Mouse (Mus musculus) ovary, postnatal 36 days (tissue): Measurements from ENCODE around the gene Mgat3.
A peak's percentile ranks its signal among the peaks of the same experiment; 100 is the strongest.

ENCODE experiments used
- DNase-seq: peaks from one replicate; pipeline ENCODE4 v3.0.0; 2022; ENCODE audit warnings: low spot score, mixed read lengths

The Mgat3 gene

GRCm38 (mm10) chr15:80149517-80149916 is 24.0 kb upstream of the Mgat3 start:
- DNase-seq: no peak

- DNase-seq: no peak
These were observed 20.9 kb upstream of the Mgat3 start for GRCm38 (mm10) chr15:80152663-80153062.

- DNase-seq: no peak
These were observed 19.8 kb upstream of the Mgat3 start for GRCm38 (mm10) chr15:80153757-80154156.

- DNase-seq: no peak
These were observed 17.8 kb upstream of the Mgat3 start for GRCm38 (mm10) chr15:80155707-80156106.

DNA sequence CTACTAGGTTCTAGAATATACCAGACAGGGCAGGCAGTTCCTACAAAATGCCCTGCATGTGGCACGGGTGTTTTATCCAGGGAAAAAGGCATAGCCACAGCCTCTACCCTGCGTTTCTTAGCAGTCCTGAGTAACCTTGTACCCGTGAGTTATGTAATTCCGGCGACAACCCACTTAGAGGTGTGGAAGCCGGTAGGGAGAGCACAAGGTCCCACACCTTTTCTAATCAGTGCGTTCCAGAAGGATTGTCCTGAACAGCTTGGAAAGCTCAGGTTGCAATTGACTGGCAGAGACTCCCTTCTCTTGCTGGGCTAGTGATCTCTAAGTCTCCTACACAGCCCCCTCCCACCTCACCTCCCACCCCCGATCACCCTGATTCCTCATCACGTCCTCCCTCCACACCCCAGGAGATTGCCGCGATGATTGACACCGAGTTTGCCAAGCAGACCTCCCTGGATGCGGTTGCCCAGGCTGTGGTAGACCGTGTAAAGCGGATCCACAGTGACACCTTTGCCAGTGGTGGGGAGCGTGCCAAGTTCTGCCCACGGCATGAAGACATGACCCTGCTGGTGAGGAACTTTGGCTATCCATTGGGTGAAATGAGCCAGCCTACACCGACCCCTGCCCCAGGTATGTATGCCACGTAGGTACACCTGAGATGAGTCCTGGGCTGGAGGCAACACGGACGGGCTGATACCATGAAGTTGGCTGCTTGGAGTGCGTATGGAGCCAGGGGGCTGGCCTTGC is 16.2 kb upstream of the Mgat3 start:
- no peak for DNase-seq

- no peak for DNase-seq
These were observed 15.4 kb upstream of the Mgat3 start for GRCm38 (mm10) chr15:80158001-80158706.

DNA sequence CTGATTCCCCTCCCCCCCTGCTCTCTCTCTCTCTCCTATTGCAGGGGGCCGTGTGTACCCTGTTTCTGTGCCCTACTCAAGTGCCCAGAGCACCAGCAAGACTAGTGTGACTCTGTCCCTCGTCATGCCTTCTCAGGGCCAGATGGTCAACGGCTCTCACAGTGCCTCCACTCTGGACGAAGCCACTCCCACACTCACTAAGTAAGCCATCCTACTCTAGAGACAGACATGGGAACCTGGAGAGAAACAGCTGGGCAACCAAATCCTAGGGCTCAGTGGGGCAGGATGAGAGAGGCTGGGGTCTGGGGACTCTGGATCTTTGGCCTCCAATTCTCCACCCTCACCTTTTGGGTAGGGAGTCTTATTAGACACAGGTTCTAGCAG is 14.8 kb upstream of the Mgat3 start:
- DNase-seq: no peak

- no peak for DNase-seq
These were observed 14.1 kb upstream of the Mgat3 start for GRCm38 (mm10) chr15:80159286-80159901.

- no peak for DNase-seq
These were observed 13.3 kb upstream of the Mgat3 start for GRCm38 (mm10) chr15:80160223-80160622.

- DNase-seq: no peak
These were observed 12.8 kb upstream of the Mgat3 start for GRCm38 (mm10) chr15:80160726-80161125.

GRCm38 (mm10) chr15:80161199-80161598 is 12.3 kb upstream of the Mgat3 start:
- no peak for DNase-seq

DNA sequence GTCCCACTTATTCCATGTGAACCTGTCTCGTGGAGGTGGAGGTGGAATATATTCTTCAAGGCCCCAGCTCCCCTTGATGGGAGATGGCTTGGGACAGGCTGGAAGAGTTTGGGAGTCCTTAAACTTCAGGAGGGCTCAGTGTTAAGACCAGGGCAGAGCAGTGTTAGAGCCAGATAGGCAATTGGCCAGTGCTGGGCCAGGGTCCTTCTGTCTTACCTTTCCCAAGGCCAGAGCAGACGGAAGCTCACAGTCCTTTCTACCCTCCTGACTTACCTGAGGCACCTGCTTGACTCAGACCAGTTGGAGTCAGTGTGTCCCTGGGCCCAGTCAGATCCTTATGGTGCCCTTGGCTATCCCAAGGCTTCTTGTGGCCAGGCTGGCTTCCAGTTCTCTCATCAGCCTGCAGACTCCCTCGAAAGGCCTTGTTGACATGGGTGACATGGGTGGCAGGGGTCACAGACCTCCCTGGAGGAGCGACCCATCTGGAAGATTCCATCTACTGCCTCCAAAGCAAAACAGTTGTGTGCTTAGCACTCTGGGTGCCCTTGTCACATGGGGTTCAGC is 11.0 kb upstream of the Mgat3 start:
- DNase-seq: no peak

DNA sequence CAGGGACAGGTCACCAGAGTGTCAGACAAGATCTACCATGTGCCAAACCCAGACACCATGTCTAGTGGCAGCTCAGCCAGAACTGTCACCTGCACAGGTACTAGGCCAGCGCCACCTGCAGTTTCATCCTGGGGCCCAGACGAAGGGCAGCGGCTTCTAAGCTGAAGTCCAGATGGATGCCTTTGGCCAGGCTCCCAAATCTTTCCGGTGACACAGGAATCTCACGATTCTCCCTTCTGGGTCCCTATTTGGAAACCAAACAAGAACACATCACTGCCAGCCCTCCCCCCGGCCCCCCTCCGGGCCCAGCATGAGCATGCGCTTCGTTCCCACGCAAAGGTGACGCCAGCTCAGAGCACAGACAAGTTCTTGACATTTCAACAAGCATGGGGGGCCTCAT is 10.2 kb upstream of the Mgat3 start:
- DNase-seq: no peak

DNA sequence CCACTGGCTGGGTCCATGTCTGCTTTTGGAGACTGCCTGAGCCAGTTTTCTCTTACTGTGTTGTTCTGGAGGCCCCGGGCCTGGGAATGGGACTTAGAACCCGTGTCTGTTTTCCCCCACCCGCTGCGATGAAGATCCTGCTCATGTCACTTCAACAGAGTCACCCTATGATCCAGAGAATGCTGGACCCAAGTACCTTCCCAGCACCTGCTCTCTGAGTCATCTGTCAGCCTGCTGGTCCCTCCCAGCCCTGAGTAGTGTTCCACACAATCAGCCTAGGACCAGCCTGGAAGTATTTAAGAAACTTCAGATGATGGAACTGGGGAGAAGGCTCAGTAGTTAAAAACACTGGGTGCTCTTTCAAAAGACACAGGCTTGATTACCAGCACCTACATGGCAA is 9.8 kb upstream of the Mgat3 start:
- DNase-seq: no peak

GRCm38 (mm10) chr15:80165396-80165795 is 8.1 kb upstream of the Mgat3 start:
- no peak for DNase-seq

DNA sequence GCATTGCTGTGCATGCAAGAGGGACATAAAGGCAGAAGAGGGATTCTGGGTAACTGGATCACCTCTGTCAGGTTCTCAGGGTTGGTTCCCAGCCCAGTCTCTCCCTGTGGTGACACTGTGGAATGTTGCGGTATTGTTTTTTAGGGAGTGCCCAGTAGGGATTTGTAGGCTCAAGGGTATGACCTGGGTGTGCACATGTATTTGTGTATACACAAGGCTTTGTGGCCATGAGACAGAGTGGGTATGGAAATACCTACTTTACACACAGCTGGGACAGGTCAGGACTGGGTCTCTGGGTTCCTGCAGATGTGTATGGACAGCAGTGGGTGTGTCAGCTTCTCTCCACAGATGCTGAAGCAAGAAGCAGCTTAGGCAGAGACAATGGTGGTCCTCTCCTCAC is 4.0 kb upstream of the Mgat3 start:
- no peak for DNase-seq

DNA sequence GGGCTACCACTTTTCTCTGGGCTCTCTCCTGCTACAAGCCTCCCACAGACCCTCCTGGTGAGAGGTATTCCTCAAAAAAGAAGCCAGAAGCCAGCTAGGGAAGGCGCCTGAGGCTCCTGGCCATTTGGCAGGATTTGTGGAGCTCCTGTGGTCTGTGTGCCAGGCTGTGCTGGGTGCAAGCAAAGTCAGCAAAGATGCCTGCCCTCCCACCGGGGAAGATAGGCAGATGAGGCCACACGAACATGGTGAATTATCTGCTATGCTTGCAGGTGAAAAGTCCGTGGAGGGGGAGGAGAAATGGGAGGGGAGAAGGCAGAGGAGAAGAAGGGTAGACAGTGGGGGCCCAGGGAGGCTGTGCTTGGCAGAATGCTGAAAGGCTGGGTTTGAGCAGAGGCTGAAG is 3.2 kb upstream of the Mgat3 start:
- no peak for DNase-seq

- DNase-seq: no peak
These were observed 2.2 kb upstream of the Mgat3 start for GRCm38 (mm10) chr15:80171286-80171685.

GRCm38 (mm10) chr15:80171791-80172190 is 1.7 kb upstream of the Mgat3 start:
- DNase-seq: no peak

GRCm38 (mm10) chr15:80173781-80174597 is 468 bp downstream of the Mgat3 start:
- peak; percentile 20 for DNase-seq

- DNase-seq: no peak
These were observed 1.0 kb downstream of the Mgat3 start for GRCm38 (mm10) chr15:80174598-80174875.

- no peak for DNase-seq
These were observed 1.8 kb downstream of the Mgat3 start for GRCm38 (mm10) chr15:80175316-80175715.
